Mouse (Mus musculus) adrenal gland, adult (tissue): Measurements from ENCODE around the gene Fxr2.
A peak's percentile ranks its signal among the peaks of the same experiment; 100 is the strongest.
"Not testable (repeated sequence)": the region's sequence is repeated elsewhere in the genome, so short reads cannot be mapped to it uniquely, and the experiment has no call there.

Experiments
- DNase-seq, 2 experiments: peaks; one replicate each; pipeline ENCODE4 v3.0.0; 2022 to 2023; ENCODE audit warnings: low spot score in 1 of 2; ENCODE audit not compliant: inconsistent age in 2 of 2

The Fxr2 gene

GRCm38 (mm10) chr11:69609416-69609815 lies 23.4 kb upstream of the Fxr2 start:
- no peak for DNase-seq

GRCm38 (mm10) chr11:69610899-69611298 lies 21.9 kb upstream of the Fxr2 start:
- no peak for DNase-seq

- peak; percentile 87 to 96 for DNase-seq
Observed at GRCm38 (mm10) chr11:69613553-69614256, 19.1 kb upstream of the Fxr2 start.

- not testable (repeated sequence) for DNase-seq
Observed at GRCm38 (mm10) chr11:69614257-69614588, 18.6 kb upstream of the Fxr2 start.

- DNase-seq, result no peak
Observed at GRCm38 (mm10) chr11:69616781-69617180, 16.0 kb upstream of the Fxr2 start.

- no peak for DNase-seq
Observed at GRCm38 (mm10) chr11:69617805-69618204, 15.0 kb upstream of the Fxr2 start, which contains the start of gene Shbg. Gene Shbg (minus strand): TSS chr11:69617905.

GRCm38 (mm10) chr11:69620394-69621081 lies 12.3 kb upstream of the Fxr2 start:
- DNase-seq, result no peak

GRCm38 (mm10) chr11:69621571-69622268 lies 11.1 kb upstream of the Fxr2 start, which contains the start of gene Sat2:
Gene Sat2 (plus strand): TSS chr11:69622024.
- peak; percentile 64 to 89 for DNase-seq

- peak in 1 of 2 experiments; percentile 56 for DNase-seq
Observed at GRCm38 (mm10) chr11:69622406-69622805, 10.4 kb upstream of the Fxr2 start.

GRCm38 (mm10) chr11:69623006-69623405 lies 9.8 kb upstream of the Fxr2 start:
- no peak for DNase-seq

- DNase-seq, result not testable (repeated sequence)
Observed at GRCm38 (mm10) chr11:69624339-69624738, 8.5 kb upstream of the Fxr2 start.

GRCm38 (mm10) chr11:69628286-69628685 lies 4.5 kb upstream of the Fxr2 start:
- DNase-seq, result peak; percentile 75 to 92

- DNase-seq, result peak in 1 of 2 experiments; percentile 64
Observed at GRCm38 (mm10) chr11:69629802-69630201, 3.0 kb upstream of the Fxr2 start.

GRCm38 (mm10) chr11:69633128-69633866 lies 507 bp downstream of the Fxr2 start:
- peak in 1 of 2 experiments; percentile 48 for DNase-seq

GRCm38 (mm10) chr11:69635471-69635870 lies 2.7 kb downstream of the Fxr2 start:
- DNase-seq, result no peak

GRCm38 (mm10) chr11:69645860-69646259 lies 13.1 kb downstream of the Fxr2 start:
- peak in 1 of 2 experiments; percentile 41 for DNase-seq

- peak in 1 of 2 experiments; percentile 68 for DNase-seq
Observed at GRCm38 (mm10) chr11:69653399-69653798, 20.6 kb downstream of the Fxr2 start.

GRCm38 (mm10) chr11:69654760-69655159 lies 22.0 kb downstream of the Fxr2 start:
- DNase-seq, result peak in 1 of 2 experiments; percentile 63

GRCm38 (mm10) chr11:69655264-69656064 lies 22.7 kb downstream of the Fxr2 start, which contains the start of gene Sox15:
Gene Sox15 (plus strand): TSS chr11:69655314.
- peak; percentile 72 to 87 for DNase-seq

- DNase-seq, result no peak
Observed at GRCm38 (mm10) chr11:69656065-69656455, 23.3 kb downstream of the Fxr2 start.
